Mouse (Mus musculus): ENCODE results near the gene Dhrs1. TPM values are rescaled to one million over a fixed set of nuclear protein-coding genes. Genes with fewer than 3 reads are reported as not detected.

Dhrs1 gene
- 75.9 and 84.8 TPM in 2 replicates for polyA plus RNA-seq (2014; fragmentation: Nextera tagmentation; extraction: Ambion mirVana)

DNA sequence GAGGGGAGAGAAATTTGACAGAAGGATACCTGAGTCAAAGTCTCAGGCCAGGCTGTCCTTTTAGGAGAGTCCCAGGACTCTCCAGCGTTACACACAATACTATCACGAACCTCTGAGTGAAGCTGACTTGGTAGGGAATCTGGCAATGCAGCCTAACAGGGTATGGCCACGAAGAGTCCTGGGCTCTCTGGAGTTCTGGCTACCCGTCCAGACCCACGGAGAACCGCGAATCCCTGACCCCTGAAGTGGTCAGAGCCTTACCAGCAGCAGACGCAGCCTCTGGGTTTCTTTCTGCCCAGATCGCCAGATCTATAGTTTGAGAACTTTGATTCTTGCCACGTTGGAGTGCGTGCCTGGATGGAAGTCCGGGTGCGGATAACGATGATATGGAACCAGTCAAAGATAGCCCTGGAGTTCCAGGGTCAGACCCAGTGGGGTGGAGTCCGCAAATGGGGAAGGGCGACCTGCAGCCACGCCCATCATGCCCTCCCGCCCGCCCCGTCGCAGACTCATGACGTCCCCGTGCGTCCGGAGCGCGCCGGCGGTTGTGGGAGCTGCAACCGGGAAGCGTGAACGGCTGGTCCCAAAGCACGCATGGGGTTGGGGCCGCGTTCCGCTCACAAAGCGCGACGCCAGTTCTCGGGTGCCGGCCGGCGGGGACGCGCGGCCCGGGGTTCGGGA, at the start of gene Dhrs1, which contains the start of gene Nop9:
Gene Dhrs1, minus strand, starts transcription at position 511 of the 681 bp plus-strand sequence.
Gene Nop9, plus strand, starts transcription at position 514 of the 681 bp plus-strand sequence.
- peak within 1 kb of the TSS; percentile 85 for H3K9ac ChIP-seq (replicated peaks; ENCODE audit: low read length)
- peak within 1 kb of the TSS; percentile 89 for H3K4me2 ChIP-seq (ENCODE audit: low read depth, low read length)
- H3K4me3 ChIP-seq (ENCODE audit: low read depth, low read length): peak within 1 kb of the TSS; percentile 97
- H3K27ac ChIP-seq (replicated peaks; ENCODE audit: low read depth, low read length): no peak within 1 kb of the TSS
- H3K36me3 ChIP-seq (replicated peaks; ENCODE audit: control insufficient read depth, insufficient read depth, low read depth, low read length): no peaks in the 10 kb centered on the region
- H3K9me3 ChIP-seq (replicated peaks; ENCODE audit: control insufficient read depth, low read length): no peaks in the 10 kb centered on the region
- ATAC-seq (replicated peaks; ENCODE audit: insufficient number of reproducible peaks, low FRiP score, low TSS enrichment, low read depth) (peak; percentile 68), DNase-seq (ENCODE audit: low spot score) (peak; percentile 88)
- H3K27me3 ChIP-seq (ENCODE audit: control insufficient read depth, insufficient read depth, low read length): no peaks in the 10 kb centered on the region
- no peaks in the 10 kb centered on the region for H3K4me1 ChIP-seq (ENCODE audit: control insufficient read depth, insufficient read depth, low read length)
- WGBS: 2% methylated on average over 36 of the region's 48 CpGs

GRCm38 (mm10) chr14:55793946-55794345, 48.5 kb upstream of the Dhrs1 start:
- Histone ChIP-seq H3K27ac (replicated peaks; ENCODE audit: low read depth, low read length) (no peak overlapping the region), H3K4me1 (ENCODE audit: control insufficient read depth, insufficient read depth, low read length) (no peaks in the 10 kb centered on the region)
- no peak for DNase-seq (ENCODE audit: low spot score)

GRCm38 (mm10) chr14:55793461-55793860, 48.0 kb upstream of the Dhrs1 start:
- no peaks in the 10 kb centered on the region for H3K4me1 ChIP-seq (ENCODE audit: control insufficient read depth, insufficient read depth, low read length)
- H3K4me2 ChIP-seq (ENCODE audit: low read depth, low read length): no peak overlapping the region
- H3K4me3 ChIP-seq (ENCODE audit: low read depth, low read length): no peak overlapping the region
- H3K27me3 ChIP-seq (ENCODE audit: control insufficient read depth, insufficient read depth, low read length): no peaks in the 10 kb centered on the region; the same call in none of the 2 replicates
- no peaks in the 10 kb centered on the region for H3K36me3 ChIP-seq (replicated peaks; ENCODE audit: control insufficient read depth, insufficient read depth, low read depth, low read length)
- ATAC-seq (replicated peaks; ENCODE audit: insufficient number of reproducible peaks, low FRiP score, low TSS enrichment, low read depth) (no peak), DNase-seq (ENCODE audit: low spot score) (no peak)
- no peaks in the 10 kb centered on the region for H3K9me3 ChIP-seq (replicated peaks; ENCODE audit: control insufficient read depth, low read length)
- H3K27ac ChIP-seq (replicated peaks; ENCODE audit: low read depth, low read length): no peak overlapping the region
- H3K9ac ChIP-seq (replicated peaks; ENCODE audit: low read length): no peak overlapping the region
- WGBS: 75% methylated on average over 2 of the region's 2 CpGs

More at GRCm38 (mm10) chr14:55793946-55794345, 48.5 kb upstream of the Dhrs1 start:
- no peak overlapping the region for H3K4me3 ChIP-seq (ENCODE audit: low read depth, low read length)
- H3K4me2 ChIP-seq (ENCODE audit: low read depth, low read length): no peak overlapping the region
- no peak overlapping the region for H3K9ac ChIP-seq (replicated peaks; ENCODE audit: low read length)
- no peaks in the 10 kb centered on the region for H3K27me3 ChIP-seq (ENCODE audit: control insufficient read depth, insufficient read depth, low read length)
- no peak for ATAC-seq (replicated peaks; ENCODE audit: insufficient number of reproducible peaks, low FRiP score, low TSS enrichment, low read depth)
- H3K36me3 ChIP-seq (replicated peaks; ENCODE audit: control insufficient read depth, insufficient read depth, low read depth, low read length): no peaks in the 10 kb centered on the region
- WGBS: 63% methylated on average over 2 of the region's 2 CpGs
- no peaks in the 10 kb centered on the region for H3K9me3 ChIP-seq (replicated peaks; ENCODE audit: control insufficient read depth, low read length)

GRCm38 (mm10) chr14:55788256-55789050, 43.0 kb upstream of the Dhrs1 start, which contains the start of gene Ripk3:
TSS of gene Ripk3 (minus strand) at chr14:55788865.
- H3K27ac ChIP-seq (replicated peaks; ENCODE audit: low read depth, low read length): no peak within 1 kb of the TSS
- H3K4me3 ChIP-seq (ENCODE audit: low read depth, low read length): peak within 1 kb of the TSS; percentile 42
- H3K27me3 ChIP-seq (ENCODE audit: control insufficient read depth, insufficient read depth, low read length): no peaks in the 10 kb centered on the region; the same call in none of the 2 replicates
- no peaks in the 10 kb centered on the region for H3K4me1 ChIP-seq (ENCODE audit: control insufficient read depth, insufficient read depth, low read length)
- H3K36me3 ChIP-seq (replicated peaks; ENCODE audit: control insufficient read depth, insufficient read depth, low read depth, low read length): no peaks in the 10 kb centered on the region
- peak within 1 kb of the TSS; percentile 57 for H3K4me2 ChIP-seq (ENCODE audit: low read depth, low read length)
- peak within 1 kb of the TSS; percentile 37; the same call in 1 of the 2 replicates for H3K9ac ChIP-seq (replicated peaks; ENCODE audit: low read length)
- H3K9me3 ChIP-seq (replicated peaks; ENCODE audit: control insufficient read depth, low read length): no peaks in the 10 kb centered on the region
- no peak for ATAC-seq (replicated peaks; ENCODE audit: insufficient number of reproducible peaks, low FRiP score, low TSS enrichment, low read depth)
- 3% methylated on average over 40 of the region's 40 CpGs for WGBS
- peak; percentile 56 for DNase-seq (ENCODE audit: low spot score)

GRCm38 (mm10) chr14:55787731-55788130, 42.2 kb upstream of the Dhrs1 start:
- Histone ChIP-seq H3K27ac (replicated peaks; ENCODE audit: low read depth, low read length) (no peak overlapping the region), H3K36me3 (replicated peaks; ENCODE audit: control insufficient read depth, insufficient read depth, low read depth, low read length) (no peaks in the 10 kb centered on the region), H3K9me3 (replicated peaks; ENCODE audit: control insufficient read depth, low read length) (no peaks in the 10 kb centered on the region), H3K4me1 (ENCODE audit: control insufficient read depth, insufficient read depth, low read length) (no peaks in the 10 kb centered on the region), H3K4me2 (ENCODE audit: low read depth, low read length) (no peak overlapping the region), H3K27me3 (ENCODE audit: control insufficient read depth, insufficient read depth, low read length) (no peaks in the 10 kb centered on the region; the same call in none of the 2 replicates), H3K9ac (replicated peaks; ENCODE audit: low read length) (no peak overlapping the region), H3K4me3 (ENCODE audit: low read depth, low read length) (no peak overlapping the region)
- 26% methylated on average over 11 of the region's 11 CpGs for WGBS
- DNase-seq (ENCODE audit: low spot score) (no peak), ATAC-seq (replicated peaks; ENCODE audit: insufficient number of reproducible peaks, low FRiP score, low TSS enrichment, low read depth) (no peak)

DNA sequence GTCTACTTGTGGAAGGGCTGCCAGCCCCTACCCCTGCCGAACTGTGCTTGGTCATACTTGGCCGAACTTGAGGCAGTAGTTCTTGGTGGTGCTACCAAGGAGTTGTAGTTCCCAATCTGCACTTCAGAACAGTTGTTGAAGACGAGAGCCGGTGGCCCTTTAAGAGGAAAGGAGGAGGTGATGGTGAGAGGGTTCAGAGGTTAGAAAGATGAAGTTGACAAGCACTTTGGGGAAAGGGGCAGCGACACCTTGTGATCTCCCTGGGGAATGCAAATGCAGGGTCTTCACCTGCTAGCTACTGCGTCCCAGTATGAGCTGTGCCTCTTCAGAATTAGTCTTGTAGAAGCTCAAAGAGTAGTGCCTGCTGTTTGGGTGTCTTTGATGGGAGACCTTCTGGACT, 39.7 kb upstream of the Dhrs1 start:
- WGBS: 25% methylated on average over 6 of the region's 6 CpGs
- Histone ChIP-seq H3K4me3 (ENCODE audit: low read depth, low read length) (no peak overlapping the region), H3K27me3 (ENCODE audit: control insufficient read depth, insufficient read depth, low read length) (no peaks in the 10 kb centered on the region; the same call in none of the 2 replicates), H3K27ac (replicated peaks; ENCODE audit: low read depth, low read length) (no peak overlapping the region), H3K9ac (replicated peaks; ENCODE audit: low read length) (no peak overlapping the region), H3K9me3 (replicated peaks; ENCODE audit: control insufficient read depth, low read length) (no peaks in the 10 kb centered on the region), H3K4me1 (ENCODE audit: control insufficient read depth, insufficient read depth, low read length) (peaks cover 3% of the 10 kb centered on the region; the same call in 1 of the 2 replicates), H3K36me3 (replicated peaks; ENCODE audit: control insufficient read depth, insufficient read depth, low read depth, low read length) (no peaks in the 10 kb centered on the region), H3K4me2 (ENCODE audit: low read depth, low read length) (no peak overlapping the region)
- ATAC-seq (replicated peaks; ENCODE audit: insufficient number of reproducible peaks, low FRiP score, low TSS enrichment, low read depth) (no peak), DNase-seq (ENCODE audit: low spot score) (peak; percentile 26)

GRCm38 (mm10) chr14:55783958-55784235, 38.4 kb upstream of the Dhrs1 start, which contains the start of gene Adcy4:
TSS of gene Adcy4 (minus strand) at chr14:55784095.
- Histone ChIP-seq H3K9ac (replicated peaks; ENCODE audit: low read length) (peak within 1 kb of the TSS; percentile 65), H3K4me2 (ENCODE audit: low read depth, low read length) (peak within 1 kb of the TSS; percentile 86), H3K4me3 (ENCODE audit: low read depth, low read length) (peak within 1 kb of the TSS; percentile 46), H3K4me1 (ENCODE audit: control insufficient read depth, insufficient read depth, low read length) (peaks cover 3% of the 10 kb centered on the region; the same call in 1 of the 2 replicates), H3K27me3 (ENCODE audit: control insufficient read depth, insufficient read depth, low read length) (no peaks in the 10 kb centered on the region; the same call in none of the 2 replicates), H3K27ac (replicated peaks; ENCODE audit: low read depth, low read length) (peak within 1 kb of the TSS; percentile 5), H3K36me3 (replicated peaks; ENCODE audit: control insufficient read depth, insufficient read depth, low read depth, low read length) (no peaks in the 10 kb centered on the region), H3K9me3 (replicated peaks; ENCODE audit: control insufficient read depth, low read length) (no peaks in the 10 kb centered on the region)
- ATAC-seq (replicated peaks; ENCODE audit: insufficient number of reproducible peaks, low FRiP score, low TSS enrichment, low read depth): 0 out of 2 replicates have a peak, but pooled peaks have one; percentile 20
- under 1% methylated on average over 13 of the region's 13 CpGs for WGBS
- DNase-seq (ENCODE audit: low spot score): peak; percentile 57

All from embryonic facial prominence, embryonic 11.5 days (tissue).